Mouse (Mus musculus): ENCODE data around the gene Olfr1338.

DNA sequence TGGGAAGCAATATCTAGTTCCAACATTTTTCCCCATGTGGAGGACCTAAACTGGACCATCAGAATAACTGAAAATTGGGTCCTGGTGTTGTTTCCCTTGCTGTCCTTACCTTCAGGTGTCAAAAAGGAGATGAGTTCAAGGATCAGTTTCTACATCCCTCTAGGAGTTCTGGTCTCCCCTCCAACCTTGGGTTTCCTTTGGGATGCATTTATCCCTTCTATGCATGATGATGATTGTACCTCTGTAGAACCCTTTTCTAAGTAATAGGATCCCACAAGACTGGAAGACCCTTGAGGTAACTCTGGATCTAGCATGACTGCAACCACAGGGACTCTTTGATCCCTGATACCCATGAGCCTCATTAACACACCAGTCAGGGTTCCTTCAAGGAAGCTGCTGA lies 38.7 kb downstream of the Olfr1338 start, which contains the start of gene Olfr1340:
- TF ChIP-seq CHD2 (IDR thresholded peaks at IDR 0.05; ENCODE audit: low read depth, low read length) (no peak), MAFK (IDR thresholded peaks at IDR 0.05; ENCODE audit: insufficient read depth, low read depth, low read length) (no peak), HCFC1 (IDR thresholded peaks at IDR 0.05; ENCODE audit: borderline replicate concordance, insufficient read depth, low read length) (no peak), ZNF384 (IDR thresholded peaks at IDR 0.05; ENCODE audit: low read depth, low read length) (no peak)
